Mouse (Mus musculus): ENCODE measurements around the gene Scgb1b10.
"Not testable (repeated sequence)": the region's sequence is repeated elsewhere in the genome, so short reads cannot be mapped to it uniquely, and the experiment has no call there.

GRCm38 (mm10) chr7:32100553-32100952, at the start of gene Scgb1b10:
- not testable (repeated sequence) for TF ChIP-seq GATA1, TAL1 (IDR thresholded peaks at IDR 0.05; ENCODE audit: low read length)

Measured in erythroblast, embryonic 14.5 days (primary cell).